Mouse (Mus musculus) ES-E14 (cell line): Measurements from ENCODE around the gene Olfr690.

Experiments used
- MAFK ChIP-seq: IDR thresholded peaks from 2 replicates; pipeline ENCODE4 v1.6.1; 2014; ENCODE audit warnings: mild to moderate bottlenecking, low read depth, low read length, inconsistent platforms; ENCODE audit not compliant: insufficient read depth
- ZNF384 ChIP-seq: IDR thresholded peaks from 2 replicates; pipeline ENCODE4 v1.6.1; 2012; ENCODE audit warnings: low read depth, low read length, inconsistent platforms

GRCm38 (mm10) chr7:105367268-105367667 lies 33.4 kb upstream of the Olfr690 start:
- no peak for TF ChIP-seq MAFK
- no peak for TF ChIP-seq ZNF384
